Mouse (Mus musculus) MEL (cell line): ENCODE data around the gene Slc7a11.

Experiments
- CHD1 ChIP-seq: IDR thresholded peaks from 2 replicates; pipeline ENCODE4 v1.6.1; 2012; ENCODE audit warnings: low read depth, mild to moderate bottlenecking, inconsistent platforms, low read length, improper control_type of control experiment
- CTCF ChIP-seq, 3 experiments: IDR thresholded peaks in 2 of 3; conservative IDR thresholded peaks in 1 of 3; 2 replicates each; pipeline ENCODE4 v1.5.1; 2011 to 2012; ENCODE audit warnings: low read length in 3 of 3, low read depth in 2 of 3, mild to moderate bottlenecking in 2 of 3, improper control_type of control experiment in 1 of 3, inconsistent platforms in 1 of 3, mixed read lengths in 1 of 3, moderate library complexity in 1 of 3; ENCODE audit not compliant: control insufficient read depth in 1 of 3, insufficient read depth in 1 of 3, poor library complexity in 1 of 3, severe bottlenecking in 1 of 3
- EP300 ChIP-seq, 2 experiments: IDR thresholded peaks; 2 replicates each; pipeline ENCODE4 v1.6.1; 2011; ENCODE audit warnings: improper control_type of control experiment in 2 of 2, low read length in 2 of 2, low read depth in 1 of 2, mild to moderate bottlenecking in 1 of 2
- MAFK ChIP-seq: IDR thresholded peaks from 2 replicates; pipeline ENCODE4 v1.6.1; 2011; ENCODE audit warnings: low read depth, mild to moderate bottlenecking, low read length, improper control_type of control experiment, borderline replicate concordance
- POLR2A ChIP-seq, 2 experiments: IDR thresholded peaks; 2 replicates each; pipeline ENCODE4 v1.6.1; 2011 to 2012; ENCODE audit warnings: low read length in 2 of 2, mild to moderate bottlenecking in 2 of 2, control low read depth in 1 of 2, improper control_type of control experiment in 1 of 2, low read depth in 1 of 2, moderate library complexity in 1 of 2; ENCODE audit not compliant: control insufficient read depth in 1 of 2, insufficient read depth in 1 of 2, poor library complexity in 1 of 2
- RAD21 ChIP-seq: IDR thresholded peaks from 2 replicates; pipeline ENCODE4 v1.6.1; 2011; ENCODE audit warnings: mild to moderate bottlenecking, low read depth, low read length, improper control_type of control experiment

DNA sequence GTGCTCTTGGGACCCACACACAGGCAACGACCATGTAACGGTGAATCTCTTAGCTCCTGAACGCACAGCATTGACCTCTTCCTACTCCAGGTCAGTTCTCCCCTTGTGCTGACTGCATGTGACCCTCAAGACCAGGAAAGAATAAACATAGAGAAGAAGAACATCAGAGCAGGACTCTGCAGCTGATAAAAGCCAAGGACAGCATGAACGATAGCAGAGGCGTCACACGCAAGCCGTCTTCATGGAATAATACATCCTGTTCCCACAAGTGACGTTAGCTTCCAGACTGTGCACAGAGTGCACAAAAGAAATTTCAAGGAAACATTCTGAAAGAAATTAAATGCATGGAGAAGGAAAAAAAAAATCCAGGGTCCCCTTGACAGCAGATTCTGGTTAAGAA is 63.5 kb downstream of the Slc7a11 start:
- TF ChIP-seq CHD1 (no peak), MAFK (no peak), CTCF (IDR thresholded peaks at IDR 0.05 in 2 of 3, conservative IDR thresholded peaks at IDR 0.05 in 1 of 3; ENCODE audit: control insufficient read depth in 1 of 3, insufficient read depth in 1 of 3, low read depth in 2 of 3, low read length in 3 of 3, poor library complexity in 1 of 3, severe bottlenecking in 1 of 3) (no peak), POLR2A (IDR thresholded peaks at IDR 0.05; ENCODE audit: control insufficient read depth in 1 of 2, insufficient read depth in 1 of 2, low read depth in 1 of 2, low read length in 2 of 2, poor library complexity in 1 of 2) (no peak), EP300 (IDR thresholded peaks at IDR 0.05; ENCODE audit: low read depth in 1 of 2, low read length in 2 of 2) (no peak), RAD21 (no peak)
